Comparison of ENCODE assay signal across 10 mouse cellular contexts in the genomic region with DNA sequence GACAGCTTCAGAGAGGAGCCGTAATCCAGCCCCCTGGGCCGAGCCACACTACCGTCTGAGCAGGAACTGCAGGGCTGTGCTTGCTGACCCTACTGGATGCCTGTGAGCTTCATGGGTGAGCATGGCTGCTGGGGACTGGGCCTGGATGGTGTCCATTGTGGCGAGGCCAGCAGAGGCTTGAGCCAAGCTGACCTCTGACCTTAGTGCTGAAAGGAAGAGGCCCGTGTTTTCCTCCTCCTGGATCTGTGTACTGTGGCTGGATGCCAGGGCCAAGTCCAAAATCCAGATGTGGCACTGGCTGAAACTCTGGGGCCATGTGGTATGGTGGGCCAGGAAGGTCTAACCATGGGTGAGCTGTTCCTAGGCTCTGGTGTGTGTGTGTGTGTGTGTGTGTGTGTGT. TPM values are rescaled to one million over a fixed set of nuclear protein-coding genes. Genes with fewer than 3 reads are reported as not detected.
DNase-seq lines count a peak whose midpoint lies in the region; ATAC-seq lines count a peak whose summit lies in the region.
"Had no signal": no experiment of that assay in that cellular context is flagged by ENCODE, and none has a peak within 500 bp of the region (broad histone marks: within the 10 kb centered on the region; RNA-seq: fewer than 3 reads in every experiment).

No protein-coding gene starts in this region.

- intact Hi-C loops in left cerebral cortex, postnatal 14 days (cut with DNase I): no loop called here

- H3K4me2 ChIP-seq in midbrain, embryonic 15.5 days: no peak overlapping the region
- no peak overlapping the region for H3K4me2 ChIP-seq in stomach, embryonic 16.5 days (ENCODE audit: low read depth, low read length)
- H3K4me2 ChIP-seq in forebrain, embryonic 13.5 days: no peak overlapping the region
- H3K4me2 ChIP-seq: hindbrain, embryonic 15.5 days had no signal

- H3K4me3 ChIP-seq in midbrain, embryonic 10.5 days: no peak overlapping the region
- no peak overlapping the region for H3K4me3 ChIP-seq in midbrain, embryonic 15.5 days
- no peak overlapping the region for H3K4me3 ChIP-seq in stomach, embryonic 16.5 days (replicated peaks; ENCODE audit: low read length)
- no peak overlapping the region for H3K4me3 ChIP-seq in forebrain, embryonic 13.5 days
- H3K4me3 ChIP-seq: erythroblast, embryonic 14.5 days; hindbrain, embryonic 15.5 days had no signal

- no peak overlapping the region for H3K9ac ChIP-seq in midbrain, embryonic 15.5 days
- H3K9ac ChIP-seq in stomach, embryonic 16.5 days (ENCODE audit: low read length): no peak overlapping the region
- H3K9ac ChIP-seq in forebrain, embryonic 13.5 days: no peak overlapping the region
- H3K9ac ChIP-seq: hindbrain, embryonic 15.5 days had no signal

- 38% methylated on average over 5 of the region's 5 CpGs for WGBS in midbrain, embryonic 10.5 days
- WGBS in midbrain, embryonic 15.5 days: 20% methylated on average over 5 of the region's 5 CpGs
- WGBS in stomach, embryonic 16.5 days: 50% methylated on average over 5 of the region's 5 CpGs
- 38% methylated on average over 5 of the region's 5 CpGs for WGBS in forebrain, embryonic 13.5 days

- H3K9me3 ChIP-seq in midbrain, embryonic 10.5 days (replicated peaks): no peaks in the 10 kb centered on the region
- H3K9me3 ChIP-seq in midbrain, embryonic 15.5 days: no peaks in the 10 kb centered on the region
- no peaks in the 10 kb centered on the region for H3K9me3 ChIP-seq in stomach, embryonic 16.5 days (replicated peaks; ENCODE audit: control insufficient read depth, low read length)
- H3K9me3 ChIP-seq in forebrain, embryonic 13.5 days (replicated peaks): no peaks in the 10 kb centered on the region
- H3K9me3 ChIP-seq: hindbrain, embryonic 15.5 days had no signal

- peak; percentile 52 for DNase-seq in adrenal gland, adult 2 months
- DNase-seq in adrenal gland, adult 8-10 months: no peak
- DNase-seq in midbrain, embryonic 10.5 days (ENCODE audit: low spot score): no peak
- DNase-seq in kidney, postnatal 36 days: peak; percentile 82 to 87
- DNase-seq in left cerebral cortex, postnatal 14 days (ENCODE audit: low spot score in 2 of 2): no peak

- H3K27ac ChIP-seq in midbrain, embryonic 10.5 days (replicated peaks): peak overlapping the region; percentile 46; the same call in 1 of the 2 replicates
- no peak overlapping the region for H3K27ac ChIP-seq in midbrain, embryonic 15.5 days
- no peak overlapping the region for H3K27ac ChIP-seq in stomach, embryonic 16.5 days (ENCODE audit: low read length)
- no peak overlapping the region for H3K27ac ChIP-seq in forebrain, embryonic 13.5 days
- H3K27ac ChIP-seq: hindbrain, embryonic 15.5 days had no signal

- no peaks in the 10 kb centered on the region for H3K36me3 ChIP-seq in midbrain, embryonic 10.5 days
- H3K36me3 ChIP-seq in midbrain, embryonic 15.5 days (replicated peaks): no peaks in the 10 kb centered on the region
- no peaks in the 10 kb centered on the region for H3K36me3 ChIP-seq in stomach, embryonic 16.5 days (ENCODE audit: control insufficient read depth, insufficient read depth, low read length)
- no peaks in the 10 kb centered on the region for H3K36me3 ChIP-seq in forebrain, embryonic 13.5 days (ENCODE audit: poor library complexity, severe bottlenecking)
- H3K36me3 ChIP-seq: hindbrain, embryonic 15.5 days had no signal

- peaks cover 34% of the 10 kb centered on the region for H3K27me3 ChIP-seq in midbrain, embryonic 10.5 days (ENCODE audit: low read depth, poor library complexity, severe bottlenecking)
- no peaks in the 10 kb centered on the region for H3K27me3 ChIP-seq in midbrain, embryonic 15.5 days (replicated peaks)
- no peaks in the 10 kb centered on the region for H3K27me3 ChIP-seq in stomach, embryonic 16.5 days (ENCODE audit: control insufficient read depth, insufficient read depth, low read length)
- H3K27me3 ChIP-seq in forebrain, embryonic 13.5 days: 0 out of 2 replicates have a peak, but pooled peaks cover 21% of the 10 kb centered on the region
- H3K27me3 ChIP-seq: hindbrain, embryonic 15.5 days had no signal

- no peak for ATAC-seq in midbrain, embryonic 15.5 days (replicated peaks)
- peak; percentile 70 for ATAC-seq in stomach, embryonic 16.5 days (ENCODE audit: insufficient read depth, low FRiP score)
- ATAC-seq in forebrain, embryonic 13.5 days: no peak

- H3K4me1 ChIP-seq in midbrain, embryonic 10.5 days: peaks cover 18% of the 10 kb centered on the region
- no peaks in the 10 kb centered on the region for H3K4me1 ChIP-seq in midbrain, embryonic 15.5 days
- H3K4me1 ChIP-seq in stomach, embryonic 16.5 days (ENCODE audit: control insufficient read depth, insufficient read depth, low read length): peaks cover 6% of the 10 kb centered on the region; the same call in 1 of the 2 replicates
- H3K4me1 ChIP-seq in forebrain, embryonic 13.5 days: 0 out of 2 replicates have a peak, but pooled peaks cover 5% of the 10 kb centered on the region
- H3K4me1 ChIP-seq: hindbrain, embryonic 15.5 days had no signal

RNA-seq across cellular contexts. Expression of gene Comp, which starts 9.3 kb away (rescaled TPM):
- under 1 TPM; 0.14 to 0.35 TPM for total RNA-seq in adrenal gland, adult 2 months (2021)
- polyA plus RNA-seq in adrenal gland, adult 2 months (2012; rRNA removed): 0.38 and 0.44 TPM in 2 replicates
- total RNA-seq in adrenal gland, adult 8-10 months (2022): under 1 TPM in 3 of 4 experiments, not detected in 1; 0.17 to 0.61 (median 0.27) TPM
- polyA plus RNA-seq in midbrain, embryonic 10.5 days (2016; fragmentation: Nextera tagmentation; extraction: Ambion mirVana): 0.37 and 0.39 TPM in 2 replicates
- 0.50 and 0.57 TPM in 2 replicates for polyA plus RNA-seq in midbrain, embryonic 15.5 days (2015; fragmentation: Nextera tagmentation; extraction: Ambion mirVana)
- 0.15 and 0.25 TPM in 2 replicates for polyA plus RNA-seq in stomach, embryonic 16.5 days (2015; fragmentation: Nextera tagmentation; extraction: Ambion mirVana)
- polyA plus RNA-seq in forebrain, embryonic 13.5 days (2015; fragmentation: Nextera tagmentation; extraction: Ambion mirVana): 0.18 and 0.35 TPM in 2 replicates
- under 1 TPM; 0.51 to 0.72 TPM for total RNA-seq in left cerebral cortex, postnatal 14 days (2021)
- polyA plus RNA-seq: erythroblast, embryonic 14.5 days had no signal

RNA-seq across cellular contexts. Expression of gene Upf1, which starts 11.0 kb away (rescaled TPM):
- total RNA-seq in adrenal gland, adult 2 months (2021): 10 to 100 TPM; 60.0 to 60.5 TPM
- 45.1 and 53.3 TPM in 2 replicates for polyA plus RNA-seq in adrenal gland, adult 2 months (2012; rRNA removed)
- total RNA-seq in adrenal gland, adult 8-10 months (2022): 10 to 100 TPM; 64.2 to 82.6 (median 76.1) TPM
- 16.8 and 19.1 TPM in 2 replicates for polyA plus RNA-seq in midbrain, embryonic 10.5 days (2016; fragmentation: Nextera tagmentation; extraction: Ambion mirVana)
- 15.1 and 16.0 TPM in 2 replicates for polyA plus RNA-seq in midbrain, embryonic 15.5 days (2015; fragmentation: Nextera tagmentation; extraction: Ambion mirVana)
- 7.4 and 8.2 TPM in 2 replicates for polyA plus RNA-seq in stomach, embryonic 16.5 days (2015; fragmentation: Nextera tagmentation; extraction: Ambion mirVana)
- polyA plus RNA-seq in forebrain, embryonic 13.5 days (2015; fragmentation: Nextera tagmentation; extraction: Ambion mirVana): 14.2 and 16.3 TPM in 2 replicates
- total RNA-seq in left cerebral cortex, postnatal 14 days (2021): 10 to 100 TPM; 49.8 to 53.4 TPM

RNA-seq across cellular contexts. Expression of gene Gdf1, which starts 34.4 kb away (rescaled TPM):
- total RNA-seq in adrenal gland, adult 2 months (2021): under 1 TPM in 1 of 2 experiments, not detected in 1; 0.41 TPM
- 7.9 and 9.8 TPM in 2 replicates for polyA plus RNA-seq in adrenal gland, adult 2 months (2012; rRNA removed)
- total RNA-seq in adrenal gland, adult 8-10 months (2022): 1 to 10 TPM in 2 of 4 experiments, under 1 TPM in 2; 0.70 to 1.6 (median 1.1) TPM
- 3.8 and 5.7 TPM in 2 replicates for polyA plus RNA-seq in midbrain, embryonic 10.5 days (2016; fragmentation: Nextera tagmentation; extraction: Ambion mirVana)
- polyA plus RNA-seq in midbrain, embryonic 15.5 days (2015; fragmentation: Nextera tagmentation; extraction: Ambion mirVana): 5.3 and 7.4 TPM in 2 replicates
- 1.4 and 2.1 TPM in 2 replicates for polyA plus RNA-seq in stomach, embryonic 16.5 days (2015; fragmentation: Nextera tagmentation; extraction: Ambion mirVana)
- polyA plus RNA-seq in forebrain, embryonic 13.5 days (2015; fragmentation: Nextera tagmentation; extraction: Ambion mirVana): 0.89 and 2.5 TPM in 2 replicates
- 10 to 100 TPM; 15.4 to 20.8 TPM for total RNA-seq in left cerebral cortex, postnatal 14 days (2021)

RNA-seq across cellular contexts. Expression of gene Cers1, which starts 48.5 kb away (rescaled TPM):
- 1 to 10 TPM; 2.5 to 3.8 TPM for total RNA-seq in adrenal gland, adult 2 months (2021)
- 4.9 and 5.2 TPM in 2 replicates for polyA plus RNA-seq in adrenal gland, adult 2 months (2012; rRNA removed)
- 1 to 10 TPM; 2.8 to 5.3 (median 4.1) TPM for total RNA-seq in adrenal gland, adult 8-10 months (2022)
- polyA plus RNA-seq in midbrain, embryonic 10.5 days (2016; fragmentation: Nextera tagmentation; extraction: Ambion mirVana): 4.6 and 5.3 TPM in 2 replicates
- 38.2 and 40.1 TPM in 2 replicates for polyA plus RNA-seq in midbrain, embryonic 15.5 days (2015; fragmentation: Nextera tagmentation; extraction: Ambion mirVana)
- 3.8 and 4.1 TPM in 2 replicates for polyA plus RNA-seq in stomach, embryonic 16.5 days (2015; fragmentation: Nextera tagmentation; extraction: Ambion mirVana)
- 18.2 and 20.1 TPM in 2 replicates for polyA plus RNA-seq in forebrain, embryonic 13.5 days (2015; fragmentation: Nextera tagmentation; extraction: Ambion mirVana)
- 100 to 1,000 TPM; 118 to 126 TPM for total RNA-seq in left cerebral cortex, postnatal 14 days (2021)
- polyA plus RNA-seq: erythroblast, embryonic 14.5 days had no signal

Comparison
In these comparisons a context has a peak if more than half of its experiments do, and no peak if none do; other contexts are left out.
1. DNase-seq: peak in adrenal gland, adult 2 months (single experiment) and kidney, postnatal 36 days (2 of 2); none in adrenal gland, adult 8-10 months (single experiment), midbrain, embryonic 10.5 days (single experiment) and left cerebral cortex, postnatal 14 days (0 of 2).